ENCODE assay signal across 8 mouse cellular contexts in genomic region chr8:122568881-122569309, GRCm38 (mm10). TPM values are rescaled to one million over a fixed set of nuclear protein-coding genes. Genes with fewer than 3 reads are reported as not detected.
DNase-seq lines count a peak whose midpoint lies in the region; ATAC-seq and TF ChIP-seq lines count a peak whose summit lies in the region.

No protein-coding gene starts in this region.

- H3K27ac ChIP-seq in ES-Bruce4 (ENCODE audit: insufficient read depth, low read length) = no peak overlapping the region
- no peak overlapping the region for H3K27ac ChIP-seq in forebrain, embryonic 16.5 days (ENCODE audit: low read length)

- TF ChIP-seq CTCF in ES-Bruce4 (IDR thresholded peaks at IDR 0.05; ENCODE audit: low read depth, low read length) = peak; percentile 20

- no peaks in the 10 kb centered on the region for H3K27me3 ChIP-seq in ES-Bruce4 (ENCODE audit: control insufficient read depth, insufficient read depth, low read length, poor library complexity, severe bottlenecking)
- H3K27me3 ChIP-seq in forebrain, embryonic 16.5 days (replicated peaks; ENCODE audit: control insufficient read depth, insufficient read depth, low read length) = no peaks in the 10 kb centered on the region

- H3K4me3 ChIP-seq in ES-Bruce4 (ENCODE audit: low read depth, low read length) = peak overlapping the region; percentile 85
- peak overlapping the region; percentile 89 for H3K4me3 ChIP-seq in forebrain, embryonic 16.5 days (replicated peaks; ENCODE audit: low read length)

- 10% methylated on average over 10 of the region's 10 CpGs for WGBS in forebrain, embryonic 16.5 days

- peak overlapping the region; percentile 98 for H3K9ac ChIP-seq in ES-Bruce4 (ENCODE audit: low read depth, poor library complexity, severe bottlenecking)
- H3K9ac ChIP-seq in forebrain, embryonic 16.5 days (replicated peaks; ENCODE audit: low read depth, low read length) = 0 out of 2 replicates have a peak overlapping the region, but pooled peaks have one; percentile 29

- TF ChIP-seq POLR2A in ES-Bruce4 (IDR thresholded peaks at IDR 0.05; ENCODE audit: insufficient read depth, low read length) = no peak

- peak; percentile 55 for DNase-seq in embryo, embryonic 9.5 days (ENCODE audit: extremely low spot score)
- no peak for DNase-seq in embryo, embryonic 10 days (ENCODE audit: low spot score)
- peak; percentile 51 for DNase-seq in yolk sac, embryonic 10.5 days (ENCODE audit: low spot score)
- no peak for DNase-seq in gastrocnemius, postnatal 10 days

- peak overlapping the region; percentile 72 for H3K4me2 ChIP-seq in forebrain, embryonic 16.5 days (ENCODE audit: low read length)

- peaks cover 44% of the 10 kb centered on the region for H3K36me3 ChIP-seq in ES-Bruce4 (ENCODE audit: control insufficient read depth, insufficient read depth, low read length, poor library complexity, severe bottlenecking)
- no peaks in the 10 kb centered on the region for H3K36me3 ChIP-seq in forebrain, embryonic 16.5 days (ENCODE audit: control insufficient read depth, insufficient read depth)

- no peaks in the 10 kb centered on the region for H3K9me3 ChIP-seq in ES-Bruce4 (replicated peaks; ENCODE audit: control insufficient read depth, insufficient read depth, low read length, poor library complexity, severe bottlenecking)
- no peaks in the 10 kb centered on the region for H3K9me3 ChIP-seq in forebrain, embryonic 16.5 days (ENCODE audit: control insufficient read depth, low read length)

- no peak for TF ChIP-seq EP300 in ES-Bruce4 (IDR thresholded peaks at IDR 0.05; ENCODE audit: insufficient read depth, low read depth, low read length)

- peaks cover 6% of the 10 kb centered on the region for H3K4me1 ChIP-seq in ES-Bruce4 (ENCODE audit: control insufficient read depth, insufficient read depth, low read length)
- H3K4me1 ChIP-seq in forebrain, embryonic 16.5 days (replicated peaks; ENCODE audit: control insufficient read depth, insufficient read depth, low read length) = peaks cover 22% of the 10 kb centered on the region

- ATAC-seq in forebrain, embryonic 16.5 days = no peak
- peak; percentile 18; the same call in 1 of the 2 replicates for ATAC-seq in megakaryocyte progenitor cell, adult 5-6 weeks (replicated peaks; ENCODE audit: poor library complexity)
- no peak for ATAC-seq in frontal cortex, adult (ENCODE audit: low TSS enrichment)

RNA-seq across cellular contexts. Expression of gene Cdt1, which starts 1.1 kb away (rescaled TPM):
- 63.7 and 68.6 TPM in 2 replicates for polyA plus RNA-seq in ES-Bruce4 (2011; ENCODE audit: insufficient read depth, insufficient read length, low read depth, missing spikeins)
- 12.0 and 13.9 TPM in 2 replicates for polyA plus RNA-seq in forebrain, embryonic 16.5 days (2015; fragmentation: Nextera tagmentation; extraction: Ambion mirVana)
- total RNA-seq in megakaryocyte progenitor cell, adult 5-6 weeks (2015) = 52.4 and 62.0 TPM in 2 replicates
- 40.8 and 49.6 TPM in 2 replicates for total RNA-seq in megakaryocyte progenitor cell, adult 5-6 weeks (2017)
- total RNA-seq in gastrocnemius, postnatal 10 days (2021) = 1 to 10 TPM; 5.8 to 8.1 TPM

RNA-seq across cellular contexts. Expression of gene Aprt, which starts 7.8 kb away (rescaled TPM):
- 325 and 344 TPM in 2 replicates for polyA plus RNA-seq in ES-Bruce4 (2011; ENCODE audit: insufficient read depth, insufficient read length, low read depth, missing spikeins)
- 184 and 204 TPM in 2 replicates for polyA plus RNA-seq in forebrain, embryonic 16.5 days (2015; fragmentation: Nextera tagmentation; extraction: Ambion mirVana)
- 258 and 268 TPM in 2 replicates for total RNA-seq in megakaryocyte progenitor cell, adult 5-6 weeks (2015)
- total RNA-seq in megakaryocyte progenitor cell, adult 5-6 weeks (2017) = 117 and 152 TPM in 2 replicates
- total RNA-seq in gastrocnemius, postnatal 10 days (2021) = 10 to 100 TPM; 41.4 to 45.2 TPM

RNA-seq across cellular contexts. Expression of gene Piezo1, which starts 17.8 kb away (rescaled TPM):
- polyA plus RNA-seq in ES-Bruce4 (2011; ENCODE audit: insufficient read depth, insufficient read length, low read depth, missing spikeins) = 59.4 and 61.6 TPM in 2 replicates
- 1.9 and 3.4 TPM in 2 replicates for polyA plus RNA-seq in forebrain, embryonic 16.5 days (2015; fragmentation: Nextera tagmentation; extraction: Ambion mirVana)
- 25.8 and 38.5 TPM in 2 replicates for total RNA-seq in megakaryocyte progenitor cell, adult 5-6 weeks (2015)
- 15.5 and 22.3 TPM in 2 replicates for total RNA-seq in megakaryocyte progenitor cell, adult 5-6 weeks (2017)
- 10 to 100 TPM; 24.5 to 30.9 TPM for total RNA-seq in gastrocnemius, postnatal 10 days (2021)

RNA-seq across cellular contexts. Expression of gene Galns, which starts 42.4 kb away (rescaled TPM):
- polyA plus RNA-seq in ES-Bruce4 (2011; ENCODE audit: insufficient read depth, insufficient read length, low read depth, missing spikeins) = 11.9 and 12.8 TPM in 2 replicates
- 3.8 and 4.6 TPM in 2 replicates for polyA plus RNA-seq in forebrain, embryonic 16.5 days (2015; fragmentation: Nextera tagmentation; extraction: Ambion mirVana)
- total RNA-seq in megakaryocyte progenitor cell, adult 5-6 weeks (2015) = 30.3 and 31.8 TPM in 2 replicates
- 32.2 and 33.1 TPM in 2 replicates for total RNA-seq in megakaryocyte progenitor cell, adult 5-6 weeks (2017)
- total RNA-seq in gastrocnemius, postnatal 10 days (2021) = 1 to 10 TPM; 4.5 to 7.4 TPM

RNA-seq across cellular contexts. Expression of gene Trappc2l, which starts 42.5 kb away (rescaled TPM):
- 19.3 and 30.5 TPM in 2 replicates for polyA plus RNA-seq in ES-Bruce4 (2011; ENCODE audit: insufficient read depth, insufficient read length, low read depth, missing spikeins)
- polyA plus RNA-seq in forebrain, embryonic 16.5 days (2015; fragmentation: Nextera tagmentation; extraction: Ambion mirVana) = 72.0 and 92.6 TPM in 2 replicates
- total RNA-seq in megakaryocyte progenitor cell, adult 5-6 weeks (2015) = 41.5 and 52.4 TPM in 2 replicates
- 18.0 and 27.9 TPM in 2 replicates for total RNA-seq in megakaryocyte progenitor cell, adult 5-6 weeks (2017)
- total RNA-seq in gastrocnemius, postnatal 10 days (2021) = 10 to 100 TPM; 52.7 to 52.8 TPM

Comparison
In these comparisons a context has a peak if more than half of its experiments do, and no peak if none do; other contexts are left out.
1. DNase-seq: peak in embryo, embryonic 9.5 days (single experiment) and yolk sac, embryonic 10.5 days (single experiment); none in embryo, embryonic 10 days (single experiment) and gastrocnemius, postnatal 10 days (single experiment).
2. RNA of gene Cdt1, which starts 1.1 kb away (total RNA-seq): 40.8 to 62.0 TPM in megakaryocyte progenitor cell, adult 5-6 weeks; 5.8 to 8.1 TPM in gastrocnemius, postnatal 10 days; every median in the first group is over 4 times any median in the second.